Mouse (Mus musculus): ENCODE results near the gene Stxbp6.
A peak's percentile ranks its signal among the peaks of the same experiment; 100 is the strongest.
"Not testable (repeated sequence)": the region's sequence is repeated elsewhere in the genome, so short reads cannot be mapped to it uniquely, and the experiment has no call there.

Stxbp6 gene

GRCm38 (mm10) chr12:45056372-45056771, 18.1 kb downstream of the Stxbp6 start:
- DNase-seq (ENCODE audit: low spot score), result no peak

GRCm38 (mm10) chr12:45053319-45053718, 21.2 kb downstream of the Stxbp6 start:
- no peak for DNase-seq (ENCODE audit: low spot score)

GRCm38 (mm10) chr12:45052860-45053259, 21.6 kb downstream of the Stxbp6 start:
- DNase-seq (ENCODE audit: low spot score), result no peak

GRCm38 (mm10) chr12:45049894-45050293, 24.6 kb downstream of the Stxbp6 start:
- no peak for DNase-seq (ENCODE audit: low spot score)

- not testable (repeated sequence) for DNase-seq (ENCODE audit: low spot score)
Observed at GRCm38 (mm10) chr12:45047711-45048110, 26.8 kb downstream of the Stxbp6 start.

- no peak for DNase-seq (ENCODE audit: low spot score)
Observed at GRCm38 (mm10) chr12:45047172-45047571, 27.3 kb downstream of the Stxbp6 start.

GRCm38 (mm10) chr12:45044581-45044980, 29.9 kb downstream of the Stxbp6 start:
- no peak for DNase-seq (ENCODE audit: low spot score)

GRCm38 (mm10) chr12:45042591-45043091, 31.9 kb downstream of the Stxbp6 start:
- peak; percentile 50 for DNase-seq (ENCODE audit: low spot score)

GRCm38 (mm10) chr12:45037496-45037895, 37.0 kb downstream of the Stxbp6 start:
- no peak for DNase-seq (ENCODE audit: low spot score)

GRCm38 (mm10) chr12:45037091-45037490, 37.4 kb downstream of the Stxbp6 start:
- DNase-seq (ENCODE audit: low spot score), result no peak

- DNase-seq (ENCODE audit: low spot score), result no peak
Observed at GRCm38 (mm10) chr12:45030681-45031080, 43.8 kb downstream of the Stxbp6 start.

- DNase-seq (ENCODE audit: low spot score), result no peak
Observed at GRCm38 (mm10) chr12:45026347-45026746, 48.2 kb downstream of the Stxbp6 start.

- no peak for DNase-seq (ENCODE audit: low spot score)
Observed at GRCm38 (mm10) chr12:45020018-45020417, 54.5 kb downstream of the Stxbp6 start.

GRCm38 (mm10) chr12:45019059-45019822, 55.3 kb downstream of the Stxbp6 start:
- DNase-seq (ENCODE audit: low spot score), result no peak

GRCm38 (mm10) chr12:45013246-45013756, 61.2 kb downstream of the Stxbp6 start:
- no peak for DNase-seq (ENCODE audit: low spot score)

GRCm38 (mm10) chr12:45011436-45012089, 62.9 kb downstream of the Stxbp6 start:
- DNase-seq (ENCODE audit: low spot score), result no peak

GRCm38 (mm10) chr12:45011006-45011405, 63.5 kb downstream of the Stxbp6 start:
- no peak for DNase-seq (ENCODE audit: low spot score)

GRCm38 (mm10) chr12:45009984-45010611, 64.4 kb downstream of the Stxbp6 start:
- DNase-seq (ENCODE audit: low spot score), result no peak

- DNase-seq (ENCODE audit: low spot score), result no peak
Observed at GRCm38 (mm10) chr12:45006569-45006968, 67.9 kb downstream of the Stxbp6 start.

GRCm38 (mm10) chr12:45006049-45006448, 68.5 kb downstream of the Stxbp6 start:
- no peak for DNase-seq (ENCODE audit: low spot score)

- DNase-seq (ENCODE audit: low spot score), result no peak
Observed at GRCm38 (mm10) chr12:45001996-45002395, 72.5 kb downstream of the Stxbp6 start.

GRCm38 (mm10) chr12:44997422-44997821, 77.1 kb downstream of the Stxbp6 start:
- DNase-seq (ENCODE audit: low spot score), result no peak

- no peak for DNase-seq (ENCODE audit: low spot score)
Observed at GRCm38 (mm10) chr12:44996897-44997296, 77.6 kb downstream of the Stxbp6 start.
